Mouse (Mus musculus) inflammation-experienced regulatory T-cells, adult 6 months (primary cell): ENCODE measurements around the gene Dusp11. TPM values are rescaled to one million over a fixed set of nuclear protein-coding genes. Genes with fewer than 3 reads are reported as not detected.
"Not testable (repeated sequence)": the region's sequence is repeated elsewhere in the genome, so short reads cannot be mapped to it uniquely, and the experiment has no call there.

Experiments used
- ATAC-seq: one replicate; pipeline ENCODE4 v1.8.0; 2017
- polyA plus RNA-seq, 3 experiments: library from polyadenylated mRNA; unstranded; fragments of 100-300 nt; shearing (Covaris generic); gene quantifications; one replicate each; pipeline ENCODE4 v1.2.1; 2017

The Dusp11 gene
- polyA plus RNA-seq, 3 experiments from 2014 or later = 177 to 212 (median 182) TPM

DNA sequence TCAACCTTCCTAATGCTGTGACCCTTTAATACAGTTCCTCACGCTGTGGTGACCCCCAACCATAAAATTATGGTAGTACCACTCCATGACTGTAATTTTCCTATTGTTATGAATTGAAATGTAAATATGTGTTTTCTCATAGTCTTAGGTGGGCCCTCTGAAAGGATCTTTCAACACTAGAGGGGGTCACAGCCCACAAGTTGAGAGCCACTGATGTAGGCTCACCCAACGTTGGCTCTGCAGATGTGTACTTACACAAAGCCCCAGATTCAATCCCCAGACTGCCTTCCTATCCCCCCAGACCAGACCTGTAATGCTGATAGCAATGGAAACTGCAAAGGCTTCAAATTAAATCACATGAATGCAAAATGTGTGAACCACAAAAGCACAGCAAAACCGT is 25.8 kb downstream of the Dusp11 start:
- no peak for ATAC-seq

DNA sequence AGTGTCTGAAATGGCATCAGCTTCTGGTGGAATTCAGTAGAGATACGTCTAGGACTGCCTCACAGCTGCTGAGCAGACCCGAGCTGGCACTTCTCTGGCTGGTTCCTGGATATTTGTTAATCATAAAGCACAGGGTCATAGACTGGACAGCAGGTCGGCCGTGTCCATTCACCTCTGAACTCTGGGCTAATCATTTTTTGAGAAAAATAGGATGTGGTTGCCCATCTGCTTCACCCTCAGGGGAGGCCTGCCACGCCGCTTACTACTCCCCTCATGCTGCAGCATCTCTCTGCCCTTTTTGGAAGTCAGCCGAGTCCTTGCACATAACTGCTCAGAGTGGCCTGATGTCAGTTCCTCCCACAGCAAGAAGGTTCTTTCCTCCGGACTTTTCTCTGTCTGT is 27.4 kb downstream of the Dusp11 start:
- no peak for ATAC-seq

DNA sequence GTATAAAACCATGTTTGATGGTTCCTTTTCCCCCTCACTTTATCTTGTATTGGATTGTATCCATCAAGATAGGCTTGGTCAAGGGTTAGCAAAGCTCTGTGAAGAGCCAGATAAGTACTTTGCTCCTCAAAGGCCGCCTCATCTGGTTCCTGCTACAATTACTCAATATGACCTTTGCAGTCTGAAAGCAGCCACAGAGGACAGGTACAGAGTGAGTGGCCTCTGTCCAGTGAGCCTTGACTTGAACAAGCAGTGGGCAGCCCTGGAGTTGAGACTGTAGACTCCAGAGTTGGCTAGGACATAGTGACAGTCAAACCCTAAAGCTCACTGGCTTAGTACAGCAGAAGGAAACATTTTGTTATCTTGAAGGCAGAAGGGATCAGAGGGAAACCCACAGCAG is 32.2 kb downstream of the Dusp11 start:
- ATAC-seq = no peak

- no peak for ATAC-seq
These were observed 33.7 kb downstream of the Dusp11 start for GRCm38 (mm10) chr6:85927476-85928464.

GRCm38 (mm10) chr6:85926709-85927108 is 34.8 kb downstream of the Dusp11 start:
- no peak for ATAC-seq

- no peak for ATAC-seq
These were observed 37.8 kb downstream of the Dusp11 start for GRCm38 (mm10) chr6:85923643-85924042.

- ATAC-seq = no peak
These were observed 42.1 kb downstream of the Dusp11 start for GRCm38 (mm10) chr6:85919401-85919800.

DNA sequence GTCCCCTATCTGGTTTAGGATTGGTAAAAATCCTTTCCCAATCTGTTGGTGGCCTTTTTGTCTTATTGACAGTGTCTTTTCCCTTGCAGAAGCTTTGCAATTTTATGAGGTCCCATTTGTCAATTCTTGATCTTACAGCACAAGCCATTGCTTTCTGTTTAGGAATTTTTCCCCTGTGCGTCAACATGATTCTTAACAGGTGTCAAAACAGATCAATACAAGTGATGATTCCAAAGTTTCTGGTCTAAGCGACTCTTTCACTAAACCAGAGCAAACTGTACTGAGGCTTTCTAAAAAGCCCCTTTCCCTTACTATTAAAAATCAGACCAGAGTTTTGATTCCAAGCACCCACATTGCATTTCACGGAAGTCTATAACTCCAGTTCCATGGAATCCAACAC is 43.1 kb downstream of the Dusp11 start:
- not testable (repeated sequence) for ATAC-seq

GRCm38 (mm10) chr6:85916596-85916995 is 44.9 kb downstream of the Dusp11 start:
- no peak for ATAC-seq

DNA sequence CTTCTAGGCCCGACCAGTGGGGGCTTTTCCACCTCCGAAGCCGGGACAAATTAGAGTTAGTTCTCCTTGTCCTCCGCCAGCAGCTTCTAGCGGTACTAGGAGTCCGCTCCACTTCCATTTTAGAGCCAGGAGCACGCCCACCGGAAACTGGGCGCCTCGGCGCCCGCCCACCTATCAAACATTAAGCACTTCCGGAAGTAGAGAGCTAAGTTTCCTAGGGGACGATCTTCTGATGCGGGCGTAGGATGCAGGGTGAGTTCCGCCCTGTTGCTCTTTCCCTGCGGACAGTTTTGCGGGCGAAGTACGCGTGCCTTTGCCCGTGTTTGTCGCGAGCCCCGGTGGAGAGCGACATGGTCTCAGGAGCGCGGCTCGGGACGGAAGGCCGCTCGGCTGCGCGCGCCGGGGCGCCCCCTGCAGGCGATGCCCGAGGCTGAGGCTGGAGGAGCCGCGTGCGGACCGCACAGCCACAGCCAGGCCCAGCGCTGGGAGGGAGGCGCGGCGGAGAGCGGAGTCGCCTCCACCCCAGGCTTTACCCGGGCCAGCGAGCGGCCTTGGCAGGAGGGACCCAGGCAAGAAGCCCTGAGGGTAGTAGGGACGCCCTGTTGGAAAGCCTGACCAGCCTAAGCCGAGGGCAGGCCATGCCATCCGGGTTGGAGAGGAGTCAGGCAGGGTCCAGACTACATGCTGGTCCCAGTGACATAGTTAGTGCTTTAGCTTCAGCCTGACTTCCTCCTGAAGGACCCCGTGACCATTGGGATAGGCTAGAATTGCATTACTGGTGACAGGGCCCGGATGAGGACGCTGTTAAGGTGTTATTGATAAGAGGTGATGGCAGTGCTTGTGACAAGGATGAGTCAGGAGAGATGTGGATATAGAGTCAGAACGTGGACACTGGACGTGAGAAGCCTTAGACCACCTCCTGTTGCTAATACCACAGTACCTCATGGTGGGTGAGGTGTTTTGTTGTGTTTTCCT is 45.6 kb downstream of the Dusp11 start, which contains the start of gene Nat8f1:
TSS of gene Nat8f1 (minus strand) at position 149 of the 975 bp plus-strand sequence.
- ATAC-seq = peak; percentile 96

DNA sequence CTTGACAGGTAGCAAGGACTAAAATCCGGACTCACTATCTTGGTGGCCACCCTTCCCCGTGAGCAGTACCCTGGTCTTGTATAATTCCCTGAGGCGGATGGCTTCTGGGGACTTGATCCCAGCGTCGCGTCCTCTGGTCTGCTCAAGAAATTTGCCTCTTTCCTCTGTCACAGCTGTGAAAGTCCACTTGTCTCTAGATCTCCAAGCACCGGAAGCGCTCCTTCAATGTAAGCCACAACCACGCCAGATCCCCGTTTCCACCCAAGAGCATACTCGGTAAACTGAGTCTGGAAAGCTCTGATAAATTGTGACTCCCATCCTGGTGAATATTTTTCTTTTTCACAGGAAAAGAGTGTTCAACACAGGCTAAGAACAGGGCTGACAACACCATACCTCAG is 46.3 kb downstream of the Dusp11 start:
- peak; percentile 11 for ATAC-seq

DNA sequence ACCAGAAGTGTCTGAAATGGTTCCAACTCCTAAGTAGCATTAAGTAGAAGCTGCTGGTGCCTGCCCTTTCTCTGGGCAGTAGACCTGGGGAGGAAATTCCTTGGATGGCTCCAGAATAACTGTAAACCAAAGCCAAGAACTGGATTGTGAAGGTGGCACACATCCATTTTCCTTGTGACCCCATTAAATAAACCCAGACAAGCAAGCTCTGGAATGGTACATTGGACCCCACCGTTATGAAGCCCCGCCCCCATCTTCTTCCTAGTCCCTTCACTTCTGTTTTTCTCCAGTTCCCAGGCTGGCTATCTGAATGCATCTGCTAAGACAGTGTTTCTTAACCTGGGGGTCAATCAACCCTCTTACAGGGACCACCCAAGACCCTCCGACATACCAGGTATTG is 49.9 kb downstream of the Dusp11 start, which contains the start of gene Tprkb:
TSS of gene Tprkb (plus strand) at position 279 of the 400 bp plus-strand sequence.
- ATAC-seq = no peak

DNA sequence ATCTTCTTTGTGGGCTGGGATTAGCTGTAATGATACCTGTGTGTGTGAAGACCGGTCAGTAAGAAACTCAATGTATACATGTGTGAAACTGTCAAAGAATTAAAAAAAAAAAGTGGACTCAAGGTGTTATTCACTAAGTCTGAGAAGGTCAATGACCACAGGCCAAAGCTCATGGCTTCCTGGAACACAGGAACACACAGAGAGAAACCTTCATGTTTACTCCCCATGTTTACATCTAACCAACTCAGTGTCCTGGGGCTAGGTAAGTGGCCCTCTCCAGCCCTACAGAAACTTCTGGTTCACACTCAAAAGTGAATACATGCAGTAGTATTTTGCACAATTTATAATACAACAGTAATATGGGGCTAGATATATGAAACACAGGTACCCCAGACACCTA is 51.8 kb downstream of the Dusp11 start:
- ATAC-seq = no peak

DNA sequence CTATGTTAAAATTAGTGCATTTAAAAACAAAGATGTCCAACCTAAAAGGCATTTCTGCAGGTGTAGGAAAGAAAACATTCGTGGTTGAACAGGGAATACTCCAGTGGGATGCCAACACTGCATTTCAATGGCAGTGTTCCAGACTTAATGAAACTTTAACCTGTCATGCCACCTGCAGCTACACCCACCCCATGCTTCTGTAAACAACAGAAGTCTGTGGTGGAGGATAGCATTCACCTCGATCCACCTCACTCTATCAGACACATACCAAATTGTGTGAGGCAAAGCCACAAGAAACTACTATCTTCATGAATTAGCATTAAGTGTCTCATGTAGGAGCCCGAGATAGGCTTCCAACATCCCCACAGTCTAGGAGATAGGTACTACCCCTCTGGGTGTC is 53.1 kb downstream of the Dusp11 start:
- ATAC-seq = no peak

DNA sequence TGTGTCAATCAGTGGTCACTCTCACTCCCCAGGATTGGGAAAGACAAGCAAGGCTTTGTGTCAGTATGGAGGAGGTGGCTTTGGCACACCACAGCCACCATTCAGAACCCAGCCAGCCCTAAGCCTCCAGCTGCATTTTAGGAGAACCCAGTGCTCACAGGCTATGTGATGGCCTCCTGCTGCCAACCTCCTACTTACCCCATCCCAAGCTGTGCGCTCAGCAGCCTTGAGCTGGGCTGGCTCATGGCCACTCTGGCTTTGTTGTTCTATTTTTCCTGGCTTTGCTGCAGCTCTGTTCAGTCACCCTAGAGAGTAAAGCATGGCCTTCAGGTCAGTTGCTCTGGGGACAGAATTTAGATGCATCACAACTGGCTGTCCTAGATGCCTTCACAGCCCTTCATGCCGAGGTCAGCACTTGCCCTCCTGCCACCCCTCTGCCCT is 54.5 kb downstream of the Dusp11 start:
- ATAC-seq = not testable (repeated sequence)

GRCm38 (mm10) chr6:85904642-85905061 is 56.8 kb downstream of the Dusp11 start, which contains the start of gene Nat8f4:
Gene Nat8f4 (minus strand): TSS chr6:85904884.
- peak; percentile 87 for ATAC-seq

DNA sequence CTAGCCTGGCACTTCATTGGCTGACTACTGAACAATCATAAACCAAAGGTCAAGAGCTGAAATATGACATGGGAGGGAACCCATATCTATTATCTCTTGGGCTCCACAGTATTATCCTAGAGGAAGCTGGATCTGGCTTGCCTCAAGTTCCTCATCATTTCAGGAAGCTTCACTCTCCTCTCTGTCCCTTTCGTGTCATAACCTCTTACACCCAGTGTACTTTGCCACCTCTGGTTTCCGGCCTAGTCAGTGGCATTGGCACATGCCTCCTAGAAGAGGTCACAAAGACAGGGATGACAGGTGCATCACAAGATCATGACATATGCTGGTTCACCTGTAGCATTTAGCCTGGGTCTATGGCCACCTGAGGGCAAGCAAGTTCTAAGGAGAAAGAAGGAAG is 59.2 kb downstream of the Dusp11 start:
- ATAC-seq = no peak

- ATAC-seq = not testable (repeated sequence)
These were observed 62.6 kb downstream of the Dusp11 start for GRCm38 (mm10) chr6:85898596-85899475.

- peak; percentile 74 for ATAC-seq
These were observed 66.3 kb downstream of the Dusp11 start for GRCm38 (mm10) chr6:85895061-85895648.
